Mouse (Mus musculus): Measurements from ENCODE around the gene Tgif2. TPM values are rescaled to one million over a fixed set of nuclear protein-coding genes. Genes with fewer than 3 reads are reported as not detected.

The Tgif2 gene
- 0.25 and 0.63 TPM in 2 replicates for polyA plus RNA-seq (2021; fragmentation: Nextera tagmentation)
- long read RNA-seq, experiment 1, partial matches to known transcripts = 0 of 4 reads
- long read RNA-seq, experiment 1, other reads (novel, unspliced or antisense) = 4 of 4 reads
- long read RNA-seq, experiment 2, partial matches to known transcripts = 0 of 1 reads
- long read RNA-seq, experiment 2, other reads (novel, unspliced or antisense) = 1 of 1 reads

GRCm38 (mm10) chr2:156839319-156840191 lies at the start of gene Tgif2:
Gene Tgif2 (plus strand): TSS chr2:156840007.

GRCm38 (mm10) chr2:156857835-156858234 lies 18.0 kb downstream of the Tgif2 start, which contains the start of gene 4930518I15Rik:
Gene 4930518I15Rik (minus strand): TSS chr2:156857946.

GRCm38 (mm10) chr2:156862772-156863486 lies 23.1 kb downstream of the Tgif2 start, which contains the start of gene Rab5if:
Gene Rab5if (plus strand): TSS chr2:156863128.

GRCm38 (mm10) chr2:156887017-156887416 lies 47.2 kb downstream of the Tgif2 start, which contains the start of gene Sla2:
Gene Sla2 (minus strand): TSS chr2:156887192.

Other genes with a start within 250 kb of the Tgif2 start
- gene Dlgap4, start 226.3 kb upstream of the Tgif2 start, polyA plus RNA-seq (2021; fragmentation: Nextera tagmentation) = 60.0 and 73.5 TPM in 2 replicates
- 20.1 and 21.5 TPM in 2 replicates for gene Myl9, start 64.6 kb upstream of the Tgif2 start, polyA plus RNA-seq (2021; fragmentation: Nextera tagmentation)
- gene 4930518I15Rik, start 17.9 kb downstream of the Tgif2 start, polyA plus RNA-seq (2021; fragmentation: Nextera tagmentation) = 0.19 and 0.25 TPM in 2 replicates
- gene Rab5if, start 23.1 kb downstream of the Tgif2 start, polyA plus RNA-seq (2021; fragmentation: Nextera tagmentation) = 51.9 and 153 TPM in 2 replicates
- 0.65 and 0.72 TPM in 2 replicates for gene Sla2, start 47.2 kb downstream of the Tgif2 start, polyA plus RNA-seq (2021; fragmentation: Nextera tagmentation)
- gene Ndrg3, start 152.0 kb downstream of the Tgif2 start, polyA plus RNA-seq (2021; fragmentation: Nextera tagmentation) = 642 and 643 TPM in 2 replicates
- 2.4 and 3.3 TPM in 2 replicates for gene Dsn1, start 167.1 kb downstream of the Tgif2 start, polyA plus RNA-seq (2021; fragmentation: Nextera tagmentation)
- 1.1 and 2.2 TPM in 2 replicates for gene Soga1, start 239.2 kb downstream of the Tgif2 start, polyA plus RNA-seq (2021; fragmentation: Nextera tagmentation)
- not detected in 2 replicates for gene Tldc2, start 247.0 kb downstream of the Tgif2 start, polyA plus RNA-seq (2021; fragmentation: Nextera tagmentation)

All from left cerebral cortex, adult 6 months (tissue).